Mouse (Mus musculus): ENCODE results near the gene Rnf10. TPM values are rescaled to one million over a fixed set of nuclear protein-coding genes. Genes with fewer than 3 reads are reported as not detected.

Rnf10 gene
- polyA plus RNA-seq, 1 experiment, result 180 TPM

DNA sequence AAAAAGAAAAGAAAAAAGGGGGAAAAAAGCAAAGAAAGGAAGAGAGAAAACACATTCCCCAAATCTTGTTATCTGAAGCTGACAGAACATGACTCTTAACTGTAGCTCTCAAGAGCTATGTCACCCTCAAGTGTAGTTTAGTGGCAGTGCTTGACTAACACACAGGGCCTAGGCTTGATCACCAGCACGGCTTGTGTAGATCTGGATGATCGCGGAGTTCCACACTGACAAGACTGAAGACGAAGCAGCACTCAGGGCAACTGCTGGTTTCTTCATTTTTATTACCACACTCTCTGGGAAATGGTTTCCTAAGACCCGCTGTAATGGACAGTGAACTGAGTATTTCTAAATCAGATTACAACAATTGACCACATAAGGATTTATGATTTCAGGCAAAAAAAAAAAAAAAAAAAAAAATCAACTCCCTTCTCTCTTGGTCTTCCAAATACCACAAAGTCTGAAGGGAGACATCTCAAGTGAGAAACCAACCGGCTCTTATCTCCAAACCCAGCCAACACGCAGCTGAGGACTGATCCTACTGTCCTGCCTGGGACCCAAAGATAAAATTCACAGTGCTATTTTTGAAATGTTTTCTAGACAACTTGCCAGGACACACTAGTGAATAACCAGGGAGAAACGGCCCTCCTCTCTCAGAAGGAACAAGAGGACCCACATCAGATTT lies 5.8 kb downstream of the Rnf10 start:
- Histone ChIP-seq H3K9me3 (replicated peaks; ENCODE audit: control insufficient read depth, insufficient read depth, low read length, poor library complexity, severe bottlenecking) (no peaks in the 10 kb centered on the region), H3K36me3 (ENCODE audit: control insufficient read depth, insufficient read depth, low read length, poor library complexity, severe bottlenecking) (peaks cover 35% of the 10 kb centered on the region), H3K9ac (ENCODE audit: low read depth, poor library complexity, severe bottlenecking) (no peak overlapping the region), H3K4me3 (ENCODE audit: low read depth, low read length) (no peak overlapping the region), H3K27me3 (ENCODE audit: control insufficient read depth, insufficient read depth, low read length, poor library complexity, severe bottlenecking) (no peaks in the 10 kb centered on the region), H3K27ac (ENCODE audit: insufficient read depth, low read length) (no peak overlapping the region), H3K4me1 (ENCODE audit: control insufficient read depth, insufficient read depth, low read length) (peaks cover 2% of the 10 kb centered on the region)
- TF ChIP-seq EP300 (IDR thresholded peaks at IDR 0.05; ENCODE audit: insufficient read depth, low read depth, low read length) (no peak), POLR2A (IDR thresholded peaks at IDR 0.05; ENCODE audit: insufficient read depth, low read length) (no peak), CTCF (IDR thresholded peaks at IDR 0.05; ENCODE audit: low read depth, low read length) (no peak)

DNA sequence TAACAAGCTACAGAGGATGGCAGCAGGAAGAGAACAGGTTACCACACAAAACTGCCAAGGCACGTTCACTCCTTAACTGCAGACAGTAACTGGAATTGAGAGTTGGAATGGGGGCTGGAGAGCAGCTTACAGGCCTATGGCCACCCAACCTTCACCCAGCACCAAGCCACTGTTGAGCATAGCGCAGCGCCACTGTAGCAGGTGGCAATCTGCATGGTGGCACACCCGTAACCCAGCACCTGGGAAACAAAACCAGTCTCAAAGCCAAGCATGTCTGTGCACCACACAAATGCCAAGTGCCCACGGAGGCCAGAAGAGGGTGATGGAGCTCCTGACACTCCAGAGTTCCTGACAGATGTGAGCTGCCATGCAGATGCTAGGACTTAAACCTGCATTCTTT lies 6.4 kb downstream of the Rnf10 start:
- Histone ChIP-seq H3K9me3 (replicated peaks; ENCODE audit: control insufficient read depth, insufficient read depth, low read length, poor library complexity, severe bottlenecking) (no peaks in the 10 kb centered on the region), H3K4me1 (ENCODE audit: control insufficient read depth, insufficient read depth, low read length) (peaks cover 2% of the 10 kb centered on the region), H3K4me3 (ENCODE audit: low read depth, low read length) (no peak overlapping the region), H3K9ac (ENCODE audit: low read depth, poor library complexity, severe bottlenecking) (no peak overlapping the region), H3K27me3 (ENCODE audit: control insufficient read depth, insufficient read depth, low read length, poor library complexity, severe bottlenecking) (no peaks in the 10 kb centered on the region), H3K36me3 (ENCODE audit: control insufficient read depth, insufficient read depth, low read length, poor library complexity, severe bottlenecking) (peaks cover 35% of the 10 kb centered on the region), H3K27ac (ENCODE audit: insufficient read depth, low read length) (no peak overlapping the region)
- TF ChIP-seq EP300 (IDR thresholded peaks at IDR 0.05; ENCODE audit: insufficient read depth, low read depth, low read length) (no peak), POLR2A (IDR thresholded peaks at IDR 0.05; ENCODE audit: insufficient read depth, low read length) (no peak), CTCF (IDR thresholded peaks at IDR 0.05; ENCODE audit: low read depth, low read length) (no peak)

DNA sequence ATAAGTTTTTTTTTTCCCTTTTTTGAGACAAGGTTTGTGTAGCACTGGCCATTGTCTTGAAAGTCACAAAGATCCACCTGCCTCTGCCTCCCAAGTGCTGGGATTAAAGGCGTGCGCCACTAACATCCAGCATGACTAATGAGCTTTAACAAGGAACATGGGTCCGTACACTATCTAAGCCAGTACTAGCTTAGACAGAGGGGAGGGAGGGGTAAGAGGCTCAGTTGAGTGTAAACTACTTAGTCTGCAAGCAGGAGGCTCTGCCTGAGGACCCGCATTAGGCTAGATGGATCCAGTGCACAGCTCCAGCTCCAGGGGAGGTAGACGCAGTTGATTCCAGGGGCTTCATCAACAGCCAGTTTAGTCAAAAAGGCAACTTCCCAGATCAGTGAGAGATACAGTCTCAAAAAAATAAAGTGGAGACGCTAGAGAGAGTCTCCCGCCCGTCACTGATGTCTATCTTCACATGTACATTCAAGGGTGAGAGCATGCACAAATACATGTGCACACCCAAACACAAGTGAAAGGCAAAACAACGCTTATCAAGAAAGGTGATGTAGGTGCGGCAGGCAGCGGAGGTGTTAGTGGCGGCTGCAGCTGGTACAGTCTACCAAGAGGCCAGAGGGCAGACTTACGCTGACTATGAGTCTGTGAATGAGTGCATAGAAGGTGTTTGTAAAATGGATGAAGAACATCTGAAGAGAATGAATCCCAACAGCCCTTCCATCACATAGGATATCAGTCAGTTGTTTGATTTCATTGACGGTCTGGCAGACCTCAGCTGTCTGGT lies 10.0 kb downstream of the Rnf10 start:
- Histone ChIP-seq H3K36me3 (ENCODE audit: control insufficient read depth, insufficient read depth, low read length, poor library complexity, severe bottlenecking) (peaks cover 43% of the 10 kb centered on the region), H3K4me1 (ENCODE audit: control insufficient read depth, insufficient read depth, low read length) (peaks cover 2% of the 10 kb centered on the region), H3K27ac (ENCODE audit: insufficient read depth, low read length) (no peak overlapping the region), H3K4me3 (ENCODE audit: low read depth, low read length) (no peak overlapping the region), H3K27me3 (ENCODE audit: control insufficient read depth, insufficient read depth, low read length, poor library complexity, severe bottlenecking) (no peaks in the 10 kb centered on the region), H3K9me3 (replicated peaks; ENCODE audit: control insufficient read depth, insufficient read depth, low read length, poor library complexity, severe bottlenecking) (no peaks in the 10 kb centered on the region), H3K9ac (ENCODE audit: low read depth, poor library complexity, severe bottlenecking) (no peak overlapping the region)
- TF ChIP-seq CTCF (IDR thresholded peaks at IDR 0.05; ENCODE audit: low read depth, low read length) (no peak), POLR2A (IDR thresholded peaks at IDR 0.05; ENCODE audit: insufficient read depth, low read length) (no peak), EP300 (IDR thresholded peaks at IDR 0.05; ENCODE audit: insufficient read depth, low read depth, low read length) (no peak)

DNA sequence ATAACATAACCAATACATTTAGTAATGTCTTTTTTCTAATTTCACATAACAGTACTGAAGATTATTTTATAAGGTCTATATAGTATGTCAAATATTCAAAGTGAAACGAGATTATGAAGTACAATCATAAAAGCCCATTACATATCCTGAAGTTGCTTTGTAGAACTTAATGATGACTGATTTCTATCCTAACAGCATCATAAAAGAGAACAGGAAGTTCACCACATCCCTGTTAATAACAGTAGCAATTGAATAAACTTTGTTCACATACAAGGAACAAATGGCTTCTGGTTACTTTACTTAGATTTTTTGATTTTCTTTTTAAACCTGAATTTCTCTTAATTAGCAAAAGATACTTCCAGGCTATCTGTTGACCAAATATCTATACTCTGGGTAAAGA lies 10.8 kb downstream of the Rnf10 start:
- Histone ChIP-seq H3K9me3 (replicated peaks; ENCODE audit: control insufficient read depth, insufficient read depth, low read length, poor library complexity, severe bottlenecking) (no peaks in the 10 kb centered on the region), H3K4me1 (ENCODE audit: control insufficient read depth, insufficient read depth, low read length) (peaks cover 2% of the 10 kb centered on the region)

DNA sequence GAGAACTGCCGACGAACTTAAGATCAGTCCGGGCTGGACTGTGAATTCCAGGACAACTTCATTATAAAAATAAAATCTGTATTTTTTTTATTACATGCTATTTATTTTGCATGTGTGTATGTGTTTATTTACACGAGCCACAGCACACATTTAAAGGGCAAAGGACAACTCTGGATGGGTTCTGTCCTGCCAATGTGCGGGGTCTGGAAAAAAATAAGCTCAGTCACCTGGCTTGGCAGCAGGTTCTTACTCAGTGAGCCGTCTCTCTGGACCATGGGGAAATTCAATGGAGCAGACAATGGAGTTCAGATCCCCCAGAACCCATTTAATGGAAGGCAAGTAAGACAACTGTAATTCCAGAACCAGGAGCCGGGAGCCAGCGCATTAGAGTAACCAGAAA lies 11.6 kb downstream of the Rnf10 start:
- H3K27me3 ChIP-seq (ENCODE audit: control insufficient read depth, insufficient read depth, low read length, poor library complexity, severe bottlenecking), result no peaks in the 10 kb centered on the region
- no peak for TF ChIP-seq EP300 (IDR thresholded peaks at IDR 0.05; ENCODE audit: insufficient read depth, low read depth, low read length)
- no peak for TF ChIP-seq CTCF (IDR thresholded peaks at IDR 0.05; ENCODE audit: low read depth, low read length)
- no peak for TF ChIP-seq POLR2A (IDR thresholded peaks at IDR 0.05; ENCODE audit: insufficient read depth, low read length)
- H3K27ac ChIP-seq (ENCODE audit: insufficient read depth, low read length), result peak overlapping the region; percentile 65; the same call in 1 of the 2 replicates
- no peak overlapping the region for H3K4me3 ChIP-seq (ENCODE audit: low read depth, low read length)
- no peaks in the 10 kb centered on the region for H3K9me3 ChIP-seq (replicated peaks; ENCODE audit: control insufficient read depth, insufficient read depth, low read length, poor library complexity, severe bottlenecking)
- peaks cover under 1% of the 10 kb centered on the region for H3K4me1 ChIP-seq (ENCODE audit: control insufficient read depth, insufficient read depth, low read length)
- H3K9ac ChIP-seq (ENCODE audit: low read depth, poor library complexity, severe bottlenecking), result peak overlapping the region; percentile 28; the same call in 1 of the 2 replicates
- peaks cover 52% of the 10 kb centered on the region for H3K36me3 ChIP-seq (ENCODE audit: control insufficient read depth, insufficient read depth, low read length, poor library complexity, severe bottlenecking)

More for the DNA sequence above, 10.8 kb downstream of the Rnf10 start:
- TF ChIP-seq POLR2A (IDR thresholded peaks at IDR 0.05; ENCODE audit: insufficient read depth, low read length) (no peak), CTCF (IDR thresholded peaks at IDR 0.05; ENCODE audit: low read depth, low read length) (no peak), EP300 (IDR thresholded peaks at IDR 0.05; ENCODE audit: insufficient read depth, low read depth, low read length) (no peak)
- Histone ChIP-seq H3K4me3 (ENCODE audit: low read depth, low read length) (no peak overlapping the region), H3K27ac (ENCODE audit: insufficient read depth, low read length) (no peak overlapping the region), H3K36me3 (ENCODE audit: control insufficient read depth, insufficient read depth, low read length, poor library complexity, severe bottlenecking) (peaks cover 45% of the 10 kb centered on the region), H3K27me3 (ENCODE audit: control insufficient read depth, insufficient read depth, low read length, poor library complexity, severe bottlenecking) (no peaks in the 10 kb centered on the region), H3K9ac (ENCODE audit: low read depth, poor library complexity, severe bottlenecking) (no peak overlapping the region)

DNA sequence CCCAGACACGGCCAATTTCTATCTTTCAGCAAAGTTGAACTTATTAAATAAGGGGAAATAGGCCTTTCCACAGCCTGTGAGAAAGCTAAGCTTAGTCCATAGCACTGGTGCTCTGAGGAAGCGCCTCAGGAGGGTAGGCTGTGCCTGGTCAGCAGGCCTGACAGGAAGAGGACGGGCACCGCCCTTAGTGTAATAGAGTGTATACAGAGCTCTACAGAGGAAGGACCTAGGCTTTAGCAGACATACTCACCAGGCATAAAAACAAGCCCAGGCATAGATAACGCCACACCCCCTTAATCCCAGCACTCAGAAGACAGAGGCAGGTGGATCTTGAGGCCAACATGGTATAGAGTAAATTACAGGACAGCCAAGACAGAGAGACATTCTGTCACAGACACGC lies 12.3 kb downstream of the Rnf10 start:
- Histone ChIP-seq H3K9ac (ENCODE audit: low read depth, poor library complexity, severe bottlenecking) (peak overlapping the region; percentile 28; the same call in 1 of the 2 replicates), H3K4me3 (ENCODE audit: low read depth, low read length) (no peak overlapping the region), H3K36me3 (ENCODE audit: control insufficient read depth, insufficient read depth, low read length, poor library complexity, severe bottlenecking) (peaks cover 60% of the 10 kb centered on the region), H3K27me3 (ENCODE audit: control insufficient read depth, insufficient read depth, low read length, poor library complexity, severe bottlenecking) (no peaks in the 10 kb centered on the region), H3K4me1 (ENCODE audit: control insufficient read depth, insufficient read depth, low read length) (no peaks in the 10 kb centered on the region), H3K27ac (ENCODE audit: insufficient read depth, low read length) (peak overlapping the region; percentile 65; the same call in 1 of the 2 replicates), H3K9me3 (replicated peaks; ENCODE audit: control insufficient read depth, insufficient read depth, low read length, poor library complexity, severe bottlenecking) (no peaks in the 10 kb centered on the region)
- TF ChIP-seq EP300 (IDR thresholded peaks at IDR 0.05; ENCODE audit: insufficient read depth, low read depth, low read length) (no peak), POLR2A (IDR thresholded peaks at IDR 0.05; ENCODE audit: insufficient read depth, low read length) (no peak), CTCF (IDR thresholded peaks at IDR 0.05; ENCODE audit: low read depth, low read length) (no peak)
